Mouse (Mus musculus) neural tube, embryonic 12.5 days (tissue): ENCODE measurements around the gene Acot5. TPM values are rescaled to one million over a fixed set of nuclear protein-coding genes. Genes with fewer than 3 reads are reported as not detected.
"Not testable (repeated sequence)": the region's sequence is repeated elsewhere in the genome, so short reads cannot be mapped to it uniquely, and the experiment has no call there.

Experiments
- ATAC-seq: fragments of 200-750 bp; cut with Nextera tagmentation; 2 replicates; pipeline ENCODE4 v1.8.0; 2017; ENCODE audit warnings: low read depth, mild to moderate bottlenecking, moderate TSS enrichment, moderate library complexity; ENCODE audit not compliant: low FRiP score
- H3K27ac ChIP-seq: fragments of 300-500 bp; sonication (generic); 2 replicates; pipeline ENCODE4 v1.5.1; 2016
- H3K27me3 ChIP-seq: fragments of 300-500 bp; sonication (generic); replicated peaks from 2 replicates; pipeline ENCODE4 v1.6.1; 2016; ENCODE audit warnings: mild to moderate bottlenecking
- H3K36me3 ChIP-seq: fragments of 300-500 bp; sonication (generic); 2 replicates; pipeline ENCODE4 v1.6.1; 2016; ENCODE audit warnings: mild to moderate bottlenecking
- H3K4me1 ChIP-seq: fragments of 300-500 bp; sonication (generic); 2 replicates; pipeline ENCODE4 v1.6.1; 2016
- H3K4me2 ChIP-seq: fragments of 300-500 bp; sonication (generic); replicated peaks from 2 replicates; pipeline ENCODE4 v1.6.1; 2016; ENCODE audit warnings: mild to moderate bottlenecking
- H3K4me3 ChIP-seq: fragments of 300-500 bp; sonication (generic); 2 replicates; pipeline ENCODE4 v1.5.1; 2016
- H3K9ac ChIP-seq: fragments of 300-500 bp; sonication (generic); 2 replicates; pipeline ENCODE4 v1.6.1; 2016; ENCODE audit warnings: mild to moderate bottlenecking
- H3K9me3 ChIP-seq: fragments of 300-500 bp; sonication (generic); 2 replicates; pipeline ENCODE4 v1.6.1; 2016; ENCODE audit warnings: mild to moderate bottlenecking
- WGBS: fragments of 180-500 bp; shearing (Covaris S2); methylation state at CpG from one replicate; pipeline ENCODE4 v1.1.7; 2016; 5-methylcytosine and 5-hydroxymethylcytosine counted together
- polyA plus RNA-seq: library from polyadenylated mRNA; unstranded; fragments of >200 nt; fragmentation: Nextera tagmentation; extraction: Ambion mirVana; gene quantifications from 2 replicates; pipeline ENCODE4 v1.2.1, GENCODE M21; 2016

Acot5 gene
- polyA plus RNA-seq, 1 experiment from 2014 or later = 0.25 TPM

- H3K36me3 ChIP-seq, H3K4me1 ChIP-seq, H3K9me3 ChIP-seq, H3K27ac ChIP-seq, H3K27me3 ChIP-seq: not testable (repeated sequence)
- Histone ChIP-seq H3K4me3 (peak within 1 kb of the TSS; percentile 51), H3K9ac (peak within 1 kb of the TSS; percentile 58), H3K4me2 (peak within 1 kb of the TSS; percentile 75)
- peak; percentile 75; the same call in 1 of the 2 replicates for ATAC-seq
- WGBS = under 1% methylated on average over 79 of the region's 80 CpGs
Observed at GRCm38 (mm10) chr12:84100604-84101492, 31.7 kb downstream of the Acot5 start, which contains the start of gene Acot6. Gene Acot6 (plus strand): TSS chr12:84100654.

GRCm38 (mm10) chr12:84101493-84101845 lies 32.3 kb downstream of the Acot5 start:
- Histone ChIP-seq H3K27me3 (no peaks in the 10 kb centered on the region), H3K4me3 (peak overlapping the region; percentile 51; the same call in 1 of the 2 replicates), H3K9ac (no peak overlapping the region; the same call in 1 of the 2 replicates), H3K27ac (no peak overlapping the region), H3K4me1 (no peaks in the 10 kb centered on the region), H3K4me2 (peak overlapping the region; percentile 75), H3K36me3 (no peaks in the 10 kb centered on the region), H3K9me3 (no peaks in the 10 kb centered on the region)
- 56% methylated on average over 2 of the region's 2 CpGs for WGBS
- ATAC-seq = no peak

- Histone ChIP-seq H3K27ac (no peak overlapping the region), H3K27me3 (no peaks in the 10 kb centered on the region), H3K4me3 (no peak overlapping the region), H3K9me3 (no peaks in the 10 kb centered on the region), H3K36me3 (no peaks in the 10 kb centered on the region), H3K9ac (no peak overlapping the region), H3K4me2 (no peak overlapping the region), H3K4me1 (no peaks in the 10 kb centered on the region)
- no peak for ATAC-seq
- WGBS = 62% methylated on average over 3 of the region's 3 CpGs
Observed at GRCm38 (mm10) chr12:84107012-84107411, 37.9 kb downstream of the Acot5 start.

- 64% methylated on average over 1 of the region's 1 CpGs for WGBS
- H3K4me2 ChIP-seq = no peak overlapping the region
- H3K27ac ChIP-seq = no peak overlapping the region
- H3K4me1 ChIP-seq = no peaks in the 10 kb centered on the region
- no peak overlapping the region for H3K4me3 ChIP-seq
- no peaks in the 10 kb centered on the region for H3K9me3 ChIP-seq
- no peak overlapping the region for H3K9ac ChIP-seq
- no peak for ATAC-seq
- H3K27me3 ChIP-seq = no peaks in the 10 kb centered on the region
- no peaks in the 10 kb centered on the region for H3K36me3 ChIP-seq
Observed at GRCm38 (mm10) chr12:84107692-84108091, 38.6 kb downstream of the Acot5 start.

GRCm38 (mm10) chr12:84109924-84110323 lies 40.8 kb downstream of the Acot5 start:
- no peaks in the 10 kb centered on the region for H3K9me3 ChIP-seq
- WGBS = 78% methylated on average over 1 of the region's 1 CpGs
- H3K4me2 ChIP-seq = no peak overlapping the region
- ATAC-seq = no peak
- no peak overlapping the region for H3K4me3 ChIP-seq
- H3K4me1 ChIP-seq = peaks cover 4% of the 10 kb centered on the region
- H3K27me3 ChIP-seq = no peaks in the 10 kb centered on the region
- no peak overlapping the region for H3K27ac ChIP-seq
- no peaks in the 10 kb centered on the region for H3K36me3 ChIP-seq
- no peak overlapping the region for H3K9ac ChIP-seq

- Histone ChIP-seq H3K9ac (no peak overlapping the region), H3K4me3 (no peak overlapping the region), H3K27me3 (no peaks in the 10 kb centered on the region), H3K9me3 (no peaks in the 10 kb centered on the region), H3K4me2 (no peak overlapping the region), H3K36me3 (no peaks in the 10 kb centered on the region), H3K4me1 (peaks cover 9% of the 10 kb centered on the region), H3K27ac (no peak overlapping the region)
- WGBS = 98% methylated on average over 4 of the region's 4 CpGs
- ATAC-seq = no peak
Observed at GRCm38 (mm10) chr12:84110814-84111213, 41.7 kb downstream of the Acot5 start.

GRCm38 (mm10) chr12:84113676-84114075 lies 44.6 kb downstream of the Acot5 start:
- H3K27ac ChIP-seq = no peak overlapping the region
- WGBS = 57% methylated on average over 6 of the region's 6 CpGs
- ATAC-seq = no peak

GRCm38 (mm10) chr12:84114153-84114994 lies 45.2 kb downstream of the Acot5 start, which contains the start of gene Dnal1:
Gene Dnal1 (plus strand): TSS chr12:84114366.
- ATAC-seq = peak; percentile 96
- peak within 1 kb of the TSS; percentile 69 for H3K4me3 ChIP-seq
- no peaks in the 10 kb centered on the region for H3K9me3 ChIP-seq
- peaks cover 9% of the 10 kb centered on the region for H3K4me1 ChIP-seq
- no peaks in the 10 kb centered on the region for H3K27me3 ChIP-seq
- H3K4me2 ChIP-seq = peak within 1 kb of the TSS; percentile 76
- H3K36me3 ChIP-seq = no peaks in the 10 kb centered on the region
- peak within 1 kb of the TSS; percentile 68 for H3K9ac ChIP-seq
- H3K27ac ChIP-seq = no peak within 1 kb of the TSS
- 3% methylated on average over 33 of the region's 35 CpGs for WGBS

More at GRCm38 (mm10) chr12:84113676-84114075, 44.6 kb downstream of the Acot5 start:
- Histone ChIP-seq H3K4me1 (peaks cover 9% of the 10 kb centered on the region), H3K9me3 (no peaks in the 10 kb centered on the region), H3K36me3 (no peaks in the 10 kb centered on the region), H3K9ac (no peak overlapping the region), H3K4me3 (peak overlapping the region; percentile 69; the same call in 1 of the 2 replicates), H3K4me2 (peak overlapping the region; percentile 76), H3K27me3 (no peaks in the 10 kb centered on the region)

- Histone ChIP-seq H3K9me3 (no peaks in the 10 kb centered on the region), H3K27ac (no peak overlapping the region), H3K4me3 (no peak overlapping the region), H3K36me3 (no peaks in the 10 kb centered on the region), H3K27me3 (no peaks in the 10 kb centered on the region), H3K4me1 (peaks cover 8% of the 10 kb centered on the region), H3K9ac (no peak overlapping the region), H3K4me2 (no peak overlapping the region)
- 98% methylated on average over 5 of the region's 5 CpGs for WGBS
- no peak for ATAC-seq
Observed at GRCm38 (mm10) chr12:84119584-84119983, 50.5 kb downstream of the Acot5 start.

Other genes starting within 250 kb of the Acot5 start
- gene Numb, start 147.4 kb upstream of the Acot5 start, polyA plus RNA-seq = 28.1 and 29.0 TPM in 2 replicates
- gene Riox1, start 118.7 kb upstream of the Acot5 start, polyA plus RNA-seq = 21.4 and 22.6 TPM in 2 replicates
- not detected in 2 replicates for gene Heatr4, start 84.5 kb upstream of the Acot5 start, polyA plus RNA-seq
- gene Acot2, start 81.5 kb upstream of the Acot5 start, polyA plus RNA-seq = 14.4 and 14.5 TPM in 2 replicates
- gene Acot1, start 59.8 kb upstream of the Acot5 start, polyA plus RNA-seq = 82.1 and 83.4 TPM in 2 replicates
- 0.09 and 0.20 TPM in 2 replicates for gene Acot4, start 30.9 kb upstream of the Acot5 start, polyA plus RNA-seq
- not detected in 2 replicates for gene Gm49366, start 30.4 kb upstream of the Acot5 start, polyA plus RNA-seq
- 0.65 and 0.70 TPM in 2 replicates for gene Acot3, start 17.2 kb upstream of the Acot5 start, polyA plus RNA-seq
- gene Acot6, start 31.3 kb downstream of the Acot5 start, polyA plus RNA-seq = 0.75 and 1.0 TPM in 2 replicates
- 6.6 and 7.0 TPM in 2 replicates for gene Dnal1, start 45.0 kb downstream of the Acot5 start, polyA plus RNA-seq
- 2.8 and 3.2 TPM in 2 replicates for gene Pnma1, start 79.2 kb downstream of the Acot5 start, polyA plus RNA-seq
- gene Elmsan1, start 149.6 kb downstream of the Acot5 start, polyA plus RNA-seq = 6.1 and 6.3 TPM in 2 replicates
- 14.2 and 17.4 TPM in 2 replicates for gene Ptgr2, start 215.9 kb downstream of the Acot5 start, polyA plus RNA-seq
- 108 and 111 TPM in 2 replicates for gene Zfp410, start 247.5 kb downstream of the Acot5 start, polyA plus RNA-seq